Mouse (Mus musculus) liver, postnatal 0 days (tissue): ENCODE data around the gene Med23. TPM values are rescaled to one million over a fixed set of nuclear protein-coding genes. Genes with fewer than 3 reads are reported as not detected.

ENCODE experiments used
- ATAC-seq: fragments of 200-750 bp; cut with Nextera tagmentation; 2 replicates; pipeline ENCODE4 v1.8.0; 2017; ENCODE audit warnings: mild to moderate bottlenecking, moderate library complexity
- DNase-seq: peaks from one replicate; pipeline ENCODE4 v3.0.0-alpha.2; 2016
- H3K27ac ChIP-seq: fragments of 300-500 bp; sonication (generic); 2 replicates; pipeline ENCODE4 v1.5.1; 2014; ENCODE audit warnings: antibody characterized with exemption, moderate library complexity, mild to moderate bottlenecking, low read depth
- H3K27me3 ChIP-seq: fragments of 300-500 bp; sonication (generic); 2 replicates; pipeline ENCODE4 v1.6.1; 2014; ENCODE audit warnings: low read length, control low read depth, mixed read lengths; ENCODE audit not compliant: insufficient read depth
- H3K36me3 ChIP-seq: fragments of 300-500 bp; sonication (generic); replicated peaks from 2 replicates; pipeline ENCODE4 v1.6.1; 2014; ENCODE audit warnings: mild to moderate bottlenecking, control low read depth, low read length, moderate library complexity, mixed read lengths; ENCODE audit not compliant: insufficient read depth
- H3K4me1 ChIP-seq: fragments of 300-500 bp; sonication (generic); 2 replicates; pipeline ENCODE4 v1.6.1; 2014; ENCODE audit warnings: antibody characterized with exemption, mild to moderate bottlenecking, control low read depth; ENCODE audit not compliant: insufficient read depth
- H3K4me2 ChIP-seq: fragments of 300-500 bp; sonication (generic); 2 replicates; pipeline ENCODE4 v1.6.1; 2014; ENCODE audit warnings: low read depth, mild to moderate bottlenecking, low read length, moderate library complexity, mixed read lengths
- H3K4me3 ChIP-seq: fragments of 300-500 bp; sonication (generic); 2 replicates; pipeline ENCODE4 v1.5.1; 2014; ENCODE audit warnings: low read depth, low read length
- H3K9ac ChIP-seq: fragments of 300-500 bp; sonication (generic); replicated peaks from 2 replicates; pipeline ENCODE4 v1.6.1; 2014; ENCODE audit warnings: mild to moderate bottlenecking, moderate library complexity
- H3K9me3 ChIP-seq: fragments of 300-500 bp; sonication (generic); 2 replicates; pipeline ENCODE4 v1.6.1; 2016; ENCODE audit warnings: mild to moderate bottlenecking, control low read depth, low read length, mixed read lengths
- CTCF ChIP-seq: sonication (generic); IDR thresholded peaks from 2 replicates; pipeline ENCODE4 v1.5.1; 2016; ENCODE audit warnings: antibody characterized with exemption, low read depth
- EP300 ChIP-seq: IDR thresholded peaks from 2 replicates; pipeline ENCODE4 v1.6.1; 2016; ENCODE audit warnings: antibody characterized with exemption, low read depth, mild to moderate bottlenecking
- WGBS: fragments of 180-500 bp; shearing (Covaris S2); extraction: QIAGEN DNeasy Blood & Tissue Kit; methylation state at CpG from one replicate; pipeline ENCODE4 v1.1.7; 2014; ENCODE audit not compliant: insufficient replicate concordance; 5-methylcytosine and 5-hydroxymethylcytosine counted together
- polyA plus RNA-seq: library from polyadenylated mRNA; unstranded; fragments of >200 nt; fragmentation: Nextera tagmentation; extraction: Ambion mirVana; gene quantifications from 2 replicates; pipeline ENCODE4 v1.2.1, GENCODE M21; 2015

Med23 gene
- polyA plus RNA-seq, 1 experiment from 2014 or later: 3.4 TPM

DNA sequence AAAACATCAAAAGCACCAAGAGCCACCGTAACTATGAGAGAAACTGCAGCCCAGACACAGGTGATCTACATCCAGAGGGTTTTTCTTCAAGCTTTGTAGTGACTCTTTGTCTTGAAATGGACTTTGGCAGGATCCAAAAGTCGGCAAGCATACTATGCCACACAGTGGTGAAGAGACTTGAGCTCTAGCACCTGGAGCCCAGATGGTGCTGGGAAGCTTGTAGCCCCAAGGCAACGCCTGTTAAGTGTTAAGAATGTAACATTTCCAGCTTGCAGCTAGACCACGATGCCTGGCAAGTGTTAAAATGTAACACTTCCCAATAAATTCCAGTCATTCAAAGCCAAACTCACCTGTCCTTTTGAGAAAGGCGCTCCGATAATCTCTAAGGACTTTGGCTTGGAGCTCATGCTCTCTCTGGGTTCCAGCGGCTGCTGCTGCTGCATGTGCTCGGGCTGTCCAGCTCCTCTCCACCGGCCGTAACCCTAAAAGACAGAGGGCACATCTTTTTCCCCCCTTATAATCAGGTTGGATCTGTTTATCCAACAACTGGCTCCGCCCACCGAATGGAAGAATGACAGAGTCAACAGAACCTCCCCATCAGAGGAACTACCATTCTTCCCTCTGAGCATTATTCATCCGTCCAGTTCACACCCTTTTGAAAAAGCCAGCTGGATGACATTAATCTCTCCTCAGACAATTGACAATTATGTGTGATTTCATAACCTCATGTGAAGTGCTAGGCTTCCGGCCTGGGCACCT lies 57.4 kb downstream of the Med23 start, which contains the start of gene Arg1:
Gene Arg1 (minus strand): TSS at position 523 of the 759 bp plus-strand sequence.
- DNase-seq (peak; percentile 82), ATAC-seq (peak; percentile 45)
- Histone ChIP-seq H3K36me3 (no peaks in the 10 kb centered on the region; the same call in 1 of the 2 replicates), H3K4me3 (peak within 1 kb of the TSS; percentile 41), H3K27ac (peak within 1 kb of the TSS; percentile 87), H3K4me1 (no peaks in the 10 kb centered on the region; the same call in 1 of the 2 replicates), H3K4me2 (peak within 1 kb of the TSS; percentile 66), H3K27me3 (no peaks in the 10 kb centered on the region), H3K9ac (peak within 1 kb of the TSS; percentile 68), H3K9me3 (no peaks in the 10 kb centered on the region)
- WGBS: 54% methylated on average over 14 of the region's 14 CpGs
- TF ChIP-seq CTCF: no peak
- TF ChIP-seq EP300: no peak; the same call in 1 of the 2 replicates

DNA sequence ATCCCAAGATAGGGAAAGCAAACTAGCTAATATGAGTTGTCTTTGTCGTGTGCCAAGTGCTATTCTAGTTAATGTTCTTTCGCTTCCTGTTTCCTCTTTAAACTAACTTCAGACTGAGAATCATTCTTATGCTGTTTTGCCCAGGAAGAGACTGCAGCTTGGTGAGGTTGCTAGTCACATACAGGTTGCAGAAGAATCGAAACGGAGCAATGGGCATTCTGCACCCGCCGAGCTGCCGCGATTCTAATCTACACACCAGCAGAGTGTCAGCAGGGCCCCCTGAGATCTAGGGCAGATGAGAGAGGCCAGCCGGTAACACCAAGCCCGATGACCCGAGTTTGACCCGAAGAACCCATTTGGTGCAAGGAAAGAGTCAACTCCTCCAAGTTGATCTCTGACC lies 58.3 kb downstream of the Med23 start:
- peak overlapping the region; percentile 66 for H3K4me2 ChIP-seq
- H3K9me3 ChIP-seq: no peaks in the 10 kb centered on the region
- H3K36me3 ChIP-seq: no peaks in the 10 kb centered on the region; the same call in 1 of the 2 replicates
- H3K4me3 ChIP-seq: peak overlapping the region; percentile 41
- WGBS: 12% methylated on average over 12 of the region's 12 CpGs
- DNase-seq (peak; percentile 50), ATAC-seq (no peak)
- H3K4me1 ChIP-seq: no peaks in the 10 kb centered on the region; the same call in 1 of the 2 replicates
- no peak for TF ChIP-seq EP300
- no peak for TF ChIP-seq CTCF
- peak overlapping the region; percentile 87 for H3K27ac ChIP-seq
- peak overlapping the region; percentile 57; the same call in 1 of the 2 replicates for H3K9ac ChIP-seq
- H3K27me3 ChIP-seq: no peaks in the 10 kb centered on the region

DNA sequence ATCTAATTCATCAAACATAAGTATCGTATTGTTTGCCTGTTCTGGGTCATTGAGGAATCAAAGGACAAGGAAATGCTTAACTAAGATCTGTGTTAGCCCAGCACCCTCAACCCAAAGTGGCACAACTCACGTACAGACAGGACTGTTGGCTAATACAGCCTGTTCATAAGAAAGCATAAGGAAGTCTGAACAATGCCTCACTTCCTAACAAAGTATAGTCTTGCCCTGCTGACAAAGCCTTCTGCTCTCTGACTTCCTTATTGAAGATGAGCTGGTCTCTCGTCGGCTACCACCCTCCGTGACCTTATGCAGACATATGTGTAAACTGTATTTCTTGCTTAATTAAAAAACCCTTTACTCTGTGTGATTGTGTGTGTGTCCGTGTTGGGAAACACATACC lies 60.4 kb downstream of the Med23 start:
- ATAC-seq (0 out of 2 replicates have a peak, but pooled peaks have one; percentile 4), DNase-seq (no peak)
- TF ChIP-seq CTCF (no peak), EP300 (no peak)
- Histone ChIP-seq H3K27ac (no peak overlapping the region; the same call in 1 of the 2 replicates), H3K4me2 (no peak overlapping the region), H3K4me3 (no peak overlapping the region), H3K27me3 (no peaks in the 10 kb centered on the region), H3K9ac (no peak overlapping the region), H3K4me1 (no peaks in the 10 kb centered on the region; the same call in 1 of the 2 replicates), H3K36me3 (no peaks in the 10 kb centered on the region), H3K9me3 (no peaks in the 10 kb centered on the region)
- WGBS: 59% methylated on average over 6 of the region's 6 CpGs

DNA sequence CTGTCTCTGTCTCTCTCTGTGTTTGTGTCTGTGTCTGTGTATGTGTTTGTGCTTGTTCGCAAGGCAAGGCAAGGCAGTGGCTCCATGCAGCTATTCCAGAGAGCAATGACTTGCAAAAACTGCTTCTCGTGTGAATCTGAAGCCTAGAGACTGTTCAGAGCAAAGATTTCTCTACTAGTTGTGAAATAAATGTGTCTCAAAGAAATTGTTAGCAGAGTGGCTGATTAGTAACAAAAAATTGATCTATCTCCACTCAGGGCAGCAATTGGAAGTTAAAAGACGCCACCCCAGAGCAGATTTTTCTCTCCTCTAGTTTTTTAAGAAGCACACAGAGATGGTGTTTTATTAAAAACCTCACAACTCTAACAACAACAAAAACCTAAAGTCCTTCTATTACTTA lies 78.1 kb downstream of the Med23 start:
- Histone ChIP-seq H3K36me3 (no peaks in the 10 kb centered on the region), H3K27ac (peak overlapping the region; percentile 96), H3K27me3 (no peaks in the 10 kb centered on the region), H3K4me2 (no peak overlapping the region), H3K9ac (peak overlapping the region; percentile 54; the same call in 1 of the 2 replicates), H3K4me1 (peaks cover 13% of the 10 kb centered on the region), H3K4me3 (no peak overlapping the region), H3K9me3 (no peaks in the 10 kb centered on the region)
- ATAC-seq (peak; percentile 71), DNase-seq (peak; percentile 21)
- no peak for TF ChIP-seq CTCF
- peak; percentile 47; the same call in 1 of the 2 replicates for TF ChIP-seq EP300
- WGBS: 51% methylated on average over 3 of the region's 3 CpGs

DNA sequence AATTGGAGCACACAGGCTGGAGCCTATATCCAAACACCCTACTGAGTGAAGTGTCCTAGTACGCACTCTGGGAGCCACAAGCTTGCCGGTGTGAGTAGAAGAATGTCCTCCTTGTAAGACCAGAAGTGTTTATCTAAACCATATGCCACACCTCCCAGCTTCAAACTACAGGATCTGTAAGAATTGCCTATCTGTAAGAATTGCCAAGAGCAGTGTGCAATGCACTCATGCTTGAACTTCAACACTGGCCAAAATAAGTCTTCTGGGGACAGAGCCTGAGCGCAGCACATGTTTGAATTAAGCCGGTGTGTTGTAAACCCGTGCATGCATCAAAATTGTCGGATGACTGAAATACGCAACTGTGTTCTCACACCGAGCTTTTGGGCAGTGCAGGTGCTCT lies 78.5 kb downstream of the Med23 start:
- DNase-seq (peak; percentile 41), ATAC-seq (peak; percentile 82)
- H3K4me2 ChIP-seq: no peak overlapping the region
- no peaks in the 10 kb centered on the region for H3K27me3 ChIP-seq
- no peaks in the 10 kb centered on the region for H3K36me3 ChIP-seq
- WGBS: 59% methylated on average over 8 of the region's 8 CpGs
- H3K9ac ChIP-seq: peak overlapping the region; percentile 54; the same call in 1 of the 2 replicates
- TF ChIP-seq EP300: no peak; the same call in 1 of the 2 replicates
- no peak for TF ChIP-seq CTCF
- H3K9me3 ChIP-seq: no peaks in the 10 kb centered on the region
- H3K4me1 ChIP-seq: peaks cover 13% of the 10 kb centered on the region
- H3K27ac ChIP-seq: peak overlapping the region; percentile 96
- no peak overlapping the region for H3K4me3 ChIP-seq

DNA sequence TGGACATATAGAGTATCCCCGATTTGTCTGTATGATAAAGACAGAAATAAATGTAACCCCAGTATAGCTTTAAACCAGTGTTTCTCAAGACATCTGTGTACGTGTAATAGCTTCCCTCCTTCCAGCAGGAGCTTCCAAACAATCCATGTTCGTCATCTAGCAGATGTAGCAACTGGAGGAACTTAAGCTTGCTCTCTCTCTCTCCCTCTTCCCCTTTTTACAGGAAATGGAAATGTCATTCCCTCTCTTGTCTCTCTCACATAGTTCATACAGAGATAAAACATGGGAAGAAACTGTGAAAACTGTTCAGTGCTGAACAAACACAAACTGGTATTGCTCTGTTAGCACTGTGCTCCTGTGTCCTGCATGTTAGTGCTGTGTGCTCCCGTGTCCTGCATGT lies 80.4 kb downstream of the Med23 start:
- Histone ChIP-seq H3K27ac (peak overlapping the region; percentile 91), H3K9me3 (no peaks in the 10 kb centered on the region), H3K9ac (no peak overlapping the region), H3K27me3 (no peaks in the 10 kb centered on the region), H3K4me2 (no peak overlapping the region), H3K4me3 (no peak overlapping the region), H3K36me3 (no peaks in the 10 kb centered on the region), H3K4me1 (peaks cover 13% of the 10 kb centered on the region)
- 46% methylated on average over 4 of the region's 4 CpGs for WGBS
- TF ChIP-seq EP300: no peak
- TF ChIP-seq CTCF: no peak
- no peak for DNase-seq
- ATAC-seq: no peak
